Mouse (Mus musculus) MEL (cell line): Measurements from ENCODE around the gene Pstpip1. TPM values are rescaled to one million over a fixed set of nuclear protein-coding genes. Genes with fewer than 3 reads are reported as not detected.
A peak's percentile ranks its signal among the peaks of the same experiment; 100 is the strongest.

ENCODE experiments used
- DNase-seq: peaks from one replicate; pipeline ENCODE4 v3.0.0; 2011; ENCODE audit warnings: low read depth, low spot score
- H3K27ac ChIP-seq: 2 replicates; pipeline ENCODE4 v1.5.1; 2012; ENCODE audit warnings: low read depth, mild to moderate bottlenecking, control low read depth, low read length, moderate library complexity; ENCODE audit not compliant: control insufficient read depth
- H3K27me3 ChIP-seq, 2 experiments: fragments of 150-350 bp in 1 of 2; sonication (generic) in 1 of 2; 2 replicates each; pipeline ENCODE4 v1.6.1; 2012; ENCODE audit warnings: low read length in 2 of 2, mild to moderate bottlenecking in 2 of 2, improper control_type of control experiment in 1 of 2, moderate library complexity in 1 of 2; ENCODE audit not compliant: insufficient read depth in 2 of 2, control insufficient read depth in 1 of 2
- H3K36me3 ChIP-seq, 2 experiments: 2 replicates each; pipeline ENCODE4 v1.6.1; 2012 to 2014; ENCODE audit warnings: low read length in 2 of 2, improper control_type of control experiment in 1 of 2, inconsistent platforms in 1 of 2, mild to moderate bottlenecking in 1 of 2; ENCODE audit not compliant: insufficient read depth in 2 of 2, control insufficient read depth in 1 of 2
- H3K4me1 ChIP-seq, 2 experiments: fragments of 150-350 bp in 1 of 2; sonication (generic) in 1 of 2; 2 replicates each; pipeline ENCODE4 v1.6.1; 2012; ENCODE audit warnings: low read length in 2 of 2, improper control_type of control experiment in 1 of 2, mild to moderate bottlenecking in 1 of 2; ENCODE audit not compliant: insufficient read depth in 2 of 2, control insufficient read depth in 1 of 2
- H3K4me3 ChIP-seq, 2 experiments: fragments of 150-350 bp in 1 of 2; sonication (generic) in 1 of 2; 2 replicates each; pipeline ENCODE4 v1.5.1; 2012; ENCODE audit warnings: low read depth in 2 of 2, low read length in 2 of 2, mild to moderate bottlenecking in 2 of 2, moderate library complexity in 2 of 2, control low read depth in 1 of 2, improper control_type of control experiment in 1 of 2; ENCODE audit not compliant: control insufficient read depth in 1 of 2, insufficient read depth in 1 of 2
- H3K79me2 ChIP-seq: 2 replicates; pipeline ENCODE4 v1.6.1; 2012; ENCODE audit warnings: mild to moderate bottlenecking, low read length, moderate library complexity; ENCODE audit not compliant: control insufficient read depth, poor library complexity, insufficient read depth
- H3K9ac ChIP-seq: 2 replicates; pipeline ENCODE4 v1.6.1; 2012; ENCODE audit warnings: low read depth, mild to moderate bottlenecking, control low read depth, low read length, moderate library complexity; ENCODE audit not compliant: control insufficient read depth, poor library complexity, severe bottlenecking
- H3K9me3 ChIP-seq: fragments of 150-350 bp; sonication (generic); replicated peaks from 2 replicates; pipeline ENCODE4 v1.6.1; 2012; ENCODE audit warnings: mild to moderate bottlenecking, low read length, improper control_type of control experiment, moderate library complexity; ENCODE audit not compliant: insufficient read depth
- BHLHE40 ChIP-seq: IDR thresholded peaks from 2 replicates; pipeline ENCODE4 v1.6.1; 2012; ENCODE audit warnings: low read depth, mild to moderate bottlenecking, inconsistent platforms, low read length, improper control_type of control experiment, borderline replicate concordance
- CHD1 ChIP-seq: IDR thresholded peaks from 2 replicates; pipeline ENCODE4 v1.6.1; 2012; ENCODE audit warnings: low read depth, mild to moderate bottlenecking, inconsistent platforms, low read length, improper control_type of control experiment
- CHD2 ChIP-seq: IDR thresholded peaks from 2 replicates; pipeline ENCODE4 v1.6.1; 2011; ENCODE audit warnings: low read length, improper control_type of control experiment
- CTCF ChIP-seq, 3 experiments: IDR thresholded peaks in 2 of 3; conservative IDR thresholded peaks in 1 of 3; 2 replicates each; pipeline ENCODE4 v1.5.1; 2011 to 2012; ENCODE audit warnings: low read length in 3 of 3, low read depth in 2 of 3, mild to moderate bottlenecking in 2 of 3, improper control_type of control experiment in 1 of 3, inconsistent platforms in 1 of 3, mixed read lengths in 1 of 3, moderate library complexity in 1 of 3; ENCODE audit not compliant: control insufficient read depth in 1 of 3, insufficient read depth in 1 of 3, poor library complexity in 1 of 3, severe bottlenecking in 1 of 3
- E2F4 ChIP-seq: IDR thresholded peaks from 2 replicates; pipeline ENCODE4 v1.6.1; 2011; ENCODE audit warnings: low read depth, low read length, improper control_type of control experiment, borderline replicate concordance
- ELF1 ChIP-seq: IDR thresholded peaks from 2 replicates; pipeline ENCODE4 v1.6.1; 2014; ENCODE audit warnings: low read depth, mild to moderate bottlenecking, inconsistent platforms, low read length, improper control_type of control experiment, moderate library complexity
- EP300 ChIP-seq, 2 experiments: IDR thresholded peaks; 2 replicates each; pipeline ENCODE4 v1.6.1; 2011; ENCODE audit warnings: improper control_type of control experiment in 2 of 2, low read length in 2 of 2, low read depth in 1 of 2, mild to moderate bottlenecking in 1 of 2
- GABPA ChIP-seq: IDR thresholded peaks from 2 replicates; pipeline ENCODE4 v1.6.1; 2012; ENCODE audit warnings: low read depth, mild to moderate bottlenecking, inconsistent platforms, low read length, improper control_type of control experiment, moderate library complexity
- GATA1 ChIP-seq: IDR thresholded peaks from 2 replicates; pipeline ENCODE4 v1.6.1; 2011; ENCODE audit warnings: low read depth, low read length, improper control_type of control experiment
- HCFC1 ChIP-seq: IDR thresholded peaks from 2 replicates; pipeline ENCODE4 v1.6.1; 2012; ENCODE audit warnings: low read depth, mild to moderate bottlenecking, inconsistent platforms, low read length, improper control_type of control experiment, moderate library complexity
- JUND ChIP-seq: IDR thresholded peaks from 2 replicates; pipeline ENCODE4 v1.6.1; 2011; ENCODE audit warnings: low read depth, mild to moderate bottlenecking, improper control_type of control experiment, low read length
- MAZ ChIP-seq: IDR thresholded peaks from 2 replicates; pipeline ENCODE4 v1.6.1; 2012; ENCODE audit warnings: low read depth, mild to moderate bottlenecking, inconsistent platforms, low read length, improper control_type of control experiment
- MEF2A ChIP-seq: IDR thresholded peaks from 2 replicates; pipeline ENCODE4 v1.6.1; 2014; ENCODE audit warnings: low read depth, mild to moderate bottlenecking, inconsistent platforms, low read length, improper control_type of control experiment; ENCODE audit not compliant: poor library complexity, insufficient replicate concordance, severe bottlenecking; ENCODE audit errors: extremely low read depth
- MXI1 ChIP-seq: IDR thresholded peaks from 2 replicates; pipeline ENCODE4 v1.6.1; 2011; ENCODE audit warnings: mild to moderate bottlenecking, low read depth, low read length, improper control_type of control experiment
- MYB ChIP-seq: IDR thresholded peaks from 2 replicates; pipeline ENCODE4 v1.6.1; 2011; ENCODE audit warnings: mild to moderate bottlenecking, low read depth, low read length, improper control_type of control experiment
- MYC ChIP-seq: IDR thresholded peaks from 2 replicates; pipeline ENCODE4 v1.6.1; 2011; ENCODE audit warnings: low read depth, mild to moderate bottlenecking, low read length, improper control_type of control experiment, moderate library complexity
- NELFE ChIP-seq: IDR thresholded peaks from 2 replicates; pipeline ENCODE4 v1.6.1; 2011; ENCODE audit warnings: low read depth, low read length, improper control_type of control experiment
- POLR2A ChIP-seq, 2 experiments: IDR thresholded peaks; 2 replicates each; pipeline ENCODE4 v1.6.1; 2011 to 2012; ENCODE audit warnings: low read length in 2 of 2, mild to moderate bottlenecking in 2 of 2, control low read depth in 1 of 2, improper control_type of control experiment in 1 of 2, low read depth in 1 of 2, moderate library complexity in 1 of 2; ENCODE audit not compliant: control insufficient read depth in 1 of 2, insufficient read depth in 1 of 2, poor library complexity in 1 of 2
- POLR2AphosphoS2 ChIP-seq: IDR thresholded peaks from 2 replicates; pipeline ENCODE4 v1.6.1; 2011; ENCODE audit warnings: low read length, improper control_type of control experiment
- POLR2AphosphoS5 ChIP-seq: IDR thresholded peaks from 2 replicates; pipeline ENCODE4 v1.6.1; 2012; ENCODE audit warnings: low read depth, borderline replicate concordance, mild to moderate bottlenecking, inconsistent platforms, low read length, moderate library complexity, mixed read lengths
- RAD21 ChIP-seq: IDR thresholded peaks from 2 replicates; pipeline ENCODE4 v1.6.1; 2011; ENCODE audit warnings: mild to moderate bottlenecking, low read depth, low read length, improper control_type of control experiment
- TBP ChIP-seq: IDR thresholded peaks from 2 replicates; pipeline ENCODE4 v1.8.0; 2011; ENCODE audit warnings: low read depth, low read length, improper control_type of control experiment
- TCF12 ChIP-seq: IDR thresholded peaks from 2 replicates; pipeline ENCODE4 v1.6.1; 2014; ENCODE audit warnings: low read depth, mild to moderate bottlenecking, inconsistent platforms, low read length, improper control_type of control experiment, moderate library complexity
- UBTF ChIP-seq: IDR thresholded peaks from 2 replicates; pipeline ENCODE4 v1.6.1; 2012; ENCODE audit warnings: low read depth, mild to moderate bottlenecking, inconsistent platforms, low read length, improper control_type of control experiment, moderate library complexity, borderline replicate concordance; ENCODE audit not compliant: insufficient read depth
- USF2 ChIP-seq, 2 experiments: IDR thresholded peaks; 2 replicates each; pipeline ENCODE4 v1.6.1; 2011 to 2012; ENCODE audit warnings: improper control_type of control experiment in 2 of 2, low read length in 2 of 2, borderline replicate concordance in 1 of 2, inconsistent platforms in 1 of 2, low read depth in 1 of 2, mild to moderate bottlenecking in 1 of 2; ENCODE audit not compliant: insufficient read depth in 1 of 2
- ZMIZ1 ChIP-seq: IDR thresholded peaks from 2 replicates; pipeline ENCODE4 v1.6.1; 2012; ENCODE audit warnings: low read depth, mild to moderate bottlenecking, inconsistent platforms, low read length, improper control_type of control experiment, moderate library complexity
- ZNF384 ChIP-seq: IDR thresholded peaks from 2 replicates; pipeline ENCODE4 v1.6.1; 2012; ENCODE audit warnings: low read depth, mild to moderate bottlenecking, inconsistent platforms, low read length, improper control_type of control experiment
- polyA plus RNA-seq, 2 experiments: library from polyadenylated mRNA; stranded (reverse) in 1 of 2; unstranded in 1 of 2; fragments of >175 nt in 1 of 2; fragments of >200 nt in 1 of 2; gene quantifications; 2 replicates each; pipeline versions ENCODE4 v1.2.1 to v1.2.4; 2012; ENCODE audit warnings: low replicate concordance in 2 of 2, low read depth in 1 of 2; ENCODE audit not compliant: insufficient read length in 2 of 2, insufficient read depth in 1 of 2, missing spikeins in 1 of 2
- total RNA-seq: library from RNA; depleted of rRNA; stranded (reverse); fragments of 300-350 nt; gene quantifications from 2 replicates; pipeline ENCODE4 v1.2.3, GENCODE M21; 2012; rRNA removed

Pstpip1 gene
- total RNA-seq (0.04 TPM in 1 of 2 replicates, not detected in the other), polyA plus RNA-seq (under 1 TPM in 1 of 2 experiments, not detected in 1; 0.22 TPM)

DNA sequence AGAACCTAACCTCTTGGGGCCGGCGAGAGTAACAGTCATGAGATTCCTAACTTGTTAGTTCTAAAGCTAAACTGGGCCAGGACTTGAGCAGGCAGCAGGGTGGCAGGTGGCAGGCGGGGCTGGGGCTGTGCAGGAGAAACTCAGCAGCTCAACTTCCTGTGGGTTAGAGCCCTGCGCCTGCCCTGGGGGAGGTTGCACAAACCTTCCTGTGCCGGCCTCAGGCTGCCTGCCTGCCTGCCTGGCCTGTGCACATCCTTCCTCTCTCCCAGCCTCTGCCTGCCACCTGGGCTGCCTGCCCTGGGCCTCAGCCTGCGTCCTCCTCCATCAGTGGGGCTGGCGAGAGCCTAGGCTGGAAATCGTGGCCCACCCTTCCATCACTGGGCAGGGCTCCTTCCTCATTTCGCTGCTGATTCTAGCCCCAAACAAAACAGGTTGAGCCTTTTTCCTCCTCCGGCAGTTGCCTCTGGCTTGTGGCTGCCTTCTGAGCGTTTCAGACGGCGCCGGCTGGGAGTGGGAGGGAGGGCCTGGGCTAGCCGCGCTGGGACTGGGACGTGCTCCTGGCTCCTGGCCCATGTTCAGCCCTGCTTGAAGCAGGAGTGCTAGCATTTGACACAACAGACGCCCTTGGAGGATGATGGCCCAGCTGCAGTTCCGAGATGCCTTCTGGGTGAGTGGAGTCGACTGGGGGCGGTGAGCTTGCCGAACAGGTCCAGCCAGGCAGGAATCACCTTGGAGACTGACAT is at the start of gene Pstpip1:
Gene Pstpip1, plus strand, starts transcription at position 185 of the 743 bp plus-strand sequence.
- TF ChIP-seq MYB (no peak), MYC (no peak), GATA1 (no peak), NELFE (no peak), USF2 (IDR thresholded peaks at IDR 0.05; ENCODE audit: borderline replicate concordance in 1 of 2, insufficient read depth in 1 of 2, low read depth in 1 of 2, low read length in 2 of 2) (no peak), CTCF (IDR thresholded peaks at IDR 0.05 in 2 of 3, conservative IDR thresholded peaks at IDR 0.05 in 1 of 3; ENCODE audit: control insufficient read depth in 1 of 3, insufficient read depth in 1 of 3, low read depth in 2 of 3, low read length in 3 of 3, poor library complexity in 1 of 3, severe bottlenecking in 1 of 3) (no peak)
- TF ChIP-seq, all 39 proteins: peak for 0
- Histone ChIP-seq H3K36me3 (no peaks in the 10 kb centered on the region), H3K4me3 (no peak within 1 kb of the TSS), H3K4me1 (no peaks in the 10 kb centered on the region), H3K27ac (no peak within 1 kb of the TSS), H3K79me2 (no peaks in the 10 kb centered on the region), H3K9me3 (no peaks in the 10 kb centered on the region), H3K9ac (no peak within 1 kb of the TSS), H3K27me3 (no peaks in the 10 kb centered on the region)
- DNase-seq, result no peak

DNA sequence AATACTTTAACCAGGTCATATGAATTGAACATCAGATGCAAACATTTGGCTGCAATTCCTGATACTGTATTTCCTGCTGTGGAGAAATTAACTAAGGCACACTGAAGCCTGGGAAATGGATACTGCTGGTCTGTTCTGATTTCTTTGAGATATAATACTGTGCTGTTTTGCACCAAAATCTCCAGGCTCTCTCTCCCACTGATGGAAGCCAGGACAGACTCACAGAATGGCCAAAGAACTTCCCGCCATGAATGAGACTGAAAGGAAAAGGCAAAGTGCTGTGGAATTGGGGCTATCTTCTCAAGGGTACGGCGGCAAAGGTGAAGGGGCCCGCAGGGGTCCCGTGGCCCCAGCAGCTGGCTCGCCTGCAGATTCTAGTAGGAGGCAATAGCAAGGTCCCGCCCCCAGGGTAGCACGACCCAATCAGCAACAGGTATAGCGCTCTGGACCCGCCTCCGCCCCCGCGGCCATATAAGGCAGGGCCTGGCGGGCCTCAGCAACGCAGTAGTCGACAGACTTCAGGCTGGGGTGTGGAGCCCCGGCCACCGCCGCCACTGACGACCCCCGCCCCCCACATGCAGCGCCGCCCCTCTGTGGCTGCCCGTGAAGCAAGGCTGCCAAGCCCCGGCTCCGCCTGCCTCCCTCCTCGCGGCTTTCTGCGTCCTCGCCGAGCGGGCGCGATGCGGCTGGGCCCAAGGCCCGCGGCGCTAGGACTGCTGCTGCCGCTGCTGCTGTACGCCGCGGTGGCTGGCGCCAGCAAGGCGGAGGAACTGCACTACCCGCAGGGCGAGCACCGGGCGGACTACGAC is 48.2 kb upstream of the Pstpip1 start, which contains the start of gene Rcn2:
Gene Rcn2, plus strand, starts transcription at position 474 of the 809 bp plus-strand sequence.
- peak within 1 kb of the TSS; percentile 77 to 90 for H3K4me3 ChIP-seq
- H3K4me1 ChIP-seq, result peaks cover 0 to 6% of the 10 kb centered on the region in 2 experiments; a peak in 1 of 4 replicates
- H3K79me2 ChIP-seq, result no peaks in the 10 kb centered on the region; the same call in 1 of the 2 replicates
- H3K9ac ChIP-seq, result peak within 1 kb of the TSS; percentile 87
- peak within 1 kb of the TSS; percentile 40 for H3K27ac ChIP-seq
- DNase-seq, result peak; percentile 95
- no peaks in the 10 kb centered on the region for H3K9me3 ChIP-seq
- peaks cover 0 to 7% of the 10 kb centered on the region in 2 experiments; a peak in 3 of 4 replicates for H3K27me3 ChIP-seq
- H3K36me3 ChIP-seq, result peaks cover 3 to 5% of the 10 kb centered on the region in 2 experiments; a peak in 3 of 4 replicates
- TF ChIP-seq EP300 (IDR thresholded peaks at IDR 0.05; ENCODE audit: low read depth in 1 of 2, low read length in 2 of 2) (no peak), MAZ (peak; percentile 51; the same call in 1 of the 2 replicates), BHLHE40 (no peak), POLR2AphosphoS5 (0 out of 2 replicates have a peak, but pooled peaks have one; percentile 33), RAD21 (no peak), E2F4 (no peak), HCFC1 (peak; percentile 65), ZNF384 (no peak; the same call in 1 of the 2 replicates), NELFE (peak; percentile 87), TBP (peak; percentile 96), JUND (no peak), ZMIZ1 (peak; percentile 92), ELF1 (no peak), TCF12 (peak; percentile 45), MXI1 (peak; percentile 25; the same call in 1 of the 2 replicates), POLR2A (IDR thresholded peaks at IDR 0.05; ENCODE audit: control insufficient read depth in 1 of 2, insufficient read depth in 1 of 2, low read depth in 1 of 2, low read length in 2 of 2, poor library complexity in 1 of 2) (peak; percentile 92 to 94), CHD2 (no peak), UBTF (0 out of 2 replicates have a peak, but pooled peaks have one; percentile 91), CHD1 (no peak), POLR2AphosphoS2 (peak; percentile 76; the same call in 1 of the 2 replicates), GABPA (no peak), MEF2A (no peak)
